Mouse (Mus musculus) CH12.LX (cell line): ENCODE measurements around the gene Prr36. TPM values are rescaled to one million over a fixed set of nuclear protein-coding genes. Genes with fewer than 3 reads are reported as not detected.

Source experiments
- DNase-seq: peaks from one replicate; pipeline ENCODE4 v3.0.0-alpha.2; 2013; ENCODE audit errors: extremely low read depth
- H3K27ac ChIP-seq: 2 replicates; pipeline ENCODE4 v1.5.1; 2012; ENCODE audit warnings: low read depth, mild to moderate bottlenecking, control low read depth, moderate library complexity; ENCODE audit not compliant: insufficient read depth
- H3K27me3 ChIP-seq: replicated peaks from 2 replicates; pipeline ENCODE3; 2012; ENCODE audit warnings: inconsistent platforms
- H3K36me3 ChIP-seq, 2 experiments: replicated peaks in 1 of 2; 2 replicates each; pipeline versions ENCODE3 to v1.6.1; 2012; ENCODE audit warnings: inconsistent platforms in 1 of 2, low read length in 1 of 2, mild to moderate bottlenecking in 1 of 2, mixed read lengths in 1 of 2, moderate library complexity in 1 of 2; ENCODE audit not compliant: control insufficient read depth in 1 of 2, insufficient read depth in 1 of 2
- H3K4me1 ChIP-seq, 2 experiments: 2 replicates each; pipeline ENCODE4 v1.6.1; 2012; ENCODE audit warnings: inconsistent platforms in 1 of 2, moderate library complexity in 1 of 2; ENCODE audit not compliant: insufficient read depth in 2 of 2, control insufficient read depth in 1 of 2
- H3K4me2 ChIP-seq: 2 replicates; pipeline ENCODE4 v1.6.1; 2012; ENCODE audit warnings: low read depth, mild to moderate bottlenecking, control low read depth; ENCODE audit not compliant: poor library complexity, insufficient read depth, severe bottlenecking
- H3K4me3 ChIP-seq, 3 experiments: fragments of 150-350 bp in 1 of 3; sonication (generic) in 1 of 3; replicated peaks in 1 of 3; 2 replicates each; pipeline versions ENCODE3 to v1.5.1; 2011 to 2012; ENCODE audit warnings: low read depth in 2 of 3, low read length in 2 of 3, mild to moderate bottlenecking in 2 of 3, moderate library complexity in 2 of 3, control low read depth in 1 of 3, improper control_type of control experiment in 1 of 3, inconsistent platforms in 1 of 3, mixed read lengths in 1 of 3; ENCODE audit not compliant: poor library complexity in 1 of 3
- H3K79me2 ChIP-seq: replicated peaks from 2 replicates; pipeline ENCODE4 v1.6.1; 2012; ENCODE audit warnings: mild to moderate bottlenecking, moderate library complexity; ENCODE audit not compliant: control insufficient read depth, poor library complexity, insufficient read depth, severe bottlenecking; ENCODE audit errors: extremely low read depth
- H3K9ac ChIP-seq: 2 replicates; pipeline ENCODE4 v1.6.1; 2012; ENCODE audit warnings: low read depth, mild to moderate bottlenecking, control low read depth, moderate library complexity; ENCODE audit not compliant: insufficient read depth
- H3K9me3 ChIP-seq: replicated peaks from 2 replicates; pipeline ENCODE3; 2012; ENCODE audit warnings: low read length, inconsistent platforms, mixed read lengths
- CHD2 ChIP-seq: IDR thresholded peaks from 2 replicates; pipeline ENCODE4 v1.6.1; 2011; ENCODE audit warnings: low read length, improper control_type of control experiment
- CTCF ChIP-seq, 2 experiments: IDR thresholded peaks in 1 of 2; conservative IDR thresholded peaks in 1 of 2; 2 replicates each; pipeline ENCODE4 v1.5.1; 2011 to 2012; ENCODE audit warnings: low read depth in 2 of 2, low read length in 2 of 2, improper control_type of control experiment in 1 of 2, inconsistent platforms in 1 of 2, mild to moderate bottlenecking in 1 of 2, moderate library complexity in 1 of 2
- GABPA ChIP-seq: IDR thresholded peaks from 2 replicates; pipeline ENCODE4 v1.6.1; 2012; ENCODE audit warnings: low read depth, low read length, improper control_type of control experiment, inconsistent platforms; ENCODE audit not compliant: insufficient replicate concordance
- HCFC1 ChIP-seq: IDR thresholded peaks from 2 replicates; pipeline ENCODE4 v1.6.1; 2012; ENCODE audit warnings: low read depth, mild to moderate bottlenecking, inconsistent platforms, low read length, improper control_type of control experiment
- JUND ChIP-seq: conservative IDR thresholded peaks from 2 replicates; pipeline ENCODE4 v1.6.1; 2011; ENCODE audit warnings: low read depth, low read length, improper control_type of control experiment
- KAT2A ChIP-seq: IDR thresholded peaks from 2 replicates; pipeline ENCODE4 v1.6.1; 2012; ENCODE audit warnings: low read length, improper control_type of control experiment, inconsistent platforms; ENCODE audit not compliant: insufficient replicate concordance
- MAX ChIP-seq: IDR thresholded peaks from 2 replicates; pipeline ENCODE4 v1.6.1; 2011; ENCODE audit warnings: low read length, improper control_type of control experiment
- MAZ ChIP-seq: IDR thresholded peaks from 2 replicates; pipeline ENCODE4 v1.6.1; 2012; ENCODE audit warnings: low read depth, mild to moderate bottlenecking, inconsistent platforms, low read length, improper control_type of control experiment, moderate library complexity
- MXI1 ChIP-seq: IDR thresholded peaks from 2 replicates; pipeline ENCODE4 v1.6.1; 2011; ENCODE audit warnings: mild to moderate bottlenecking, low read depth, low read length, improper control_type of control experiment
- MYC ChIP-seq: IDR thresholded peaks from 2 replicates; pipeline ENCODE4 v1.6.1; 2011; ENCODE audit warnings: low read depth, mild to moderate bottlenecking, improper control_type of control experiment, low read length
- NRF1 ChIP-seq: IDR thresholded peaks from 2 replicates; pipeline ENCODE4 v1.6.1; 2014; ENCODE audit warnings: low read depth, mild to moderate bottlenecking, inconsistent platforms, low read length, improper control_type of control experiment, moderate library complexity
- POLR2A ChIP-seq: IDR thresholded peaks from 2 replicates; pipeline ENCODE4 v1.6.1; 2011; ENCODE audit warnings: low read depth, mild to moderate bottlenecking, improper control_type of control experiment, low read length
- RAD21 ChIP-seq: IDR thresholded peaks from 2 replicates; pipeline ENCODE4 v1.6.1; 2011; ENCODE audit warnings: low read depth, mild to moderate bottlenecking, low read length, improper control_type of control experiment, moderate library complexity
- SIN3A ChIP-seq: IDR thresholded peaks from 2 replicates; pipeline ENCODE4 v1.6.1; 2012; ENCODE audit warnings: low read length, improper control_type of control experiment, inconsistent platforms
- TCF12 ChIP-seq: IDR thresholded peaks from 2 replicates; pipeline ENCODE4 v1.6.1; 2014; ENCODE audit warnings: low read depth, mild to moderate bottlenecking, inconsistent platforms, low read length, improper control_type of control experiment
- ZMIZ1 ChIP-seq: IDR thresholded peaks from 2 replicates; pipeline ENCODE4 v1.6.1; 2012; ENCODE audit warnings: low read depth, mild to moderate bottlenecking, inconsistent platforms, low read length, improper control_type of control experiment
- dilution Hi-C: fragments of 300-500 bp; cut with MboI; formaldehyde crosslinking; loops from 2 replicates; pipeline ENCODE4 v1.14.3; 2020; ENCODE audit warnings: low sequenced_read_pairs; ENCODE audit not compliant: extremely low pct_unique_long_range_greater_than_20kb, extremely low pct_ligation_motif_present
- in situ Hi-C: fragments of 300-500 bp; cut with MboI; formaldehyde crosslinking; loops from 3 replicates; pipeline ENCODE4 v1.14.3; 2019; ENCODE audit warnings: low sequenced_read_pairs, low pct_ligation_motif_present, low pct_unique_long_range_greater_than_20kb, mixed read lengths
- polyA plus RNA-seq: library from polyadenylated mRNA; unstranded; fragments of >175 nt; gene quantifications from 2 replicates; pipeline ENCODE4 v1.2.1, GENCODE M21; 2012; ENCODE audit warnings: low read depth; ENCODE audit not compliant: insufficient read length
- total RNA-seq, 2 experiments: library from RNA; depleted of rRNA; stranded (reverse); fragments of 300-350 nt in 1 of 2; fragments of >200 nt in 1 of 2; gene quantifications; 2 replicates each; pipeline ENCODE4 v1.2.3; 2012 to 2014

The Prr36 gene
- total and polyA plus RNA-seq, 3 experiments, result 0.05 to 0.59 (median 0.13) TPM

GRCm38 (mm10) chr8:4166881-4167525 is 50.3 kb downstream of the Prr36 start:
- DNase-seq, result no peak
- H3K27ac ChIP-seq, result no peak overlapping the region
- peaks cover 3% of the 10 kb centered on the region for H3K27me3 ChIP-seq
- H3K79me2 ChIP-seq, result no peaks in the 10 kb centered on the region
- peak overlapping the region; percentile 89 for H3K9ac ChIP-seq
- H3K4me3 ChIP-seq, result peak overlapping the region; percentile 57 to 75 (median 64)
- no peaks in the 10 kb centered on the region for H3K36me3 ChIP-seq
- H3K4me1 ChIP-seq, result peaks cover 11 to 13% of the 10 kb centered on the region in 2 experiments
- TF ChIP-seq JUND (no peak), HCFC1 (no peak), MAX (no peak), RAD21 (no peak), SIN3A (0 out of 2 replicates have a peak, but pooled peaks have one; percentile 7)
- TF ChIP-seq, all 38 proteins: peak for 1
- dilution Hi-C loops (no loop called here), in situ Hi-C loops (loop anchor here (25.0 kb wide), 1 partner anchor 345 kb away; no protein-coding TSS in a partner anchor)
- H3K4me2 ChIP-seq, result peak overlapping the region; percentile 99
- H3K9me3 ChIP-seq, result no peaks in the 10 kb centered on the region

GRCm38 (mm10) chr8:4165852-4166751 is 51.2 kb downstream of the Prr36 start, which contains the start of gene Evi5l:
Gene Evi5l, plus strand, starts transcription at chr8:4166567.
- in situ Hi-C loops, result loop anchor here (25.0 kb wide), 1 partner anchor 346 kb away; no protein-coding TSS in a partner anchor
- H3K9ac ChIP-seq, result peak within 1 kb of the TSS; percentile 89
- dilution Hi-C loops, result no loop called here

More at GRCm38 (mm10) chr8:4165852-4166751, 51.2 kb downstream of the Prr36 start, which contains the start of gene Evi5l:
- H3K4me1 ChIP-seq, result peaks cover 11 to 13% of the 10 kb centered on the region in 2 experiments
- H3K27me3 ChIP-seq, result peaks cover 5% of the 10 kb centered on the region
- H3K4me3 ChIP-seq, result peak within 1 kb of the TSS; percentile 57 to 75 (median 64)
- peak; percentile 99 for DNase-seq
- no peaks in the 10 kb centered on the region for H3K36me3 ChIP-seq
- TF ChIP-seq TCF12 (0 out of 2 replicates have a peak, but pooled peaks have one; percentile 38), MAZ (peak; percentile 17), CTCF (conservative IDR thresholded peaks at IDR 0.05 in 1 of 2, IDR thresholded peaks at IDR 0.05 in 1 of 2; ENCODE audit: low read depth in 2 of 2, low read length in 2 of 2) (no peak), KAT2A (peak; percentile 79; the same call in 1 of the 2 replicates), JUND (no peak), MXI1 (peak; percentile 16; the same call in 1 of the 2 replicates), SIN3A (peak; percentile 16), HCFC1 (peak; percentile 70), MYC (no peak), GABPA (no peak), CHD2 (peak; percentile 98), ZMIZ1 (peak; percentile 39; the same call in 1 of the 2 replicates), POLR2A (peak; percentile 56), NRF1 (peak; percentile 24; the same call in 1 of the 2 replicates)
- no peaks in the 10 kb centered on the region for H3K9me3 ChIP-seq
- no peaks in the 10 kb centered on the region for H3K79me2 ChIP-seq
- no peak within 1 kb of the TSS for H3K27ac ChIP-seq
- peak within 1 kb of the TSS; percentile 99 for H3K4me2 ChIP-seq
